Mouse (Mus musculus) myocyte (in vitro differentiated cells): ENCODE results near the gene Smyd3. TPM values are rescaled to one million over a fixed set of nuclear protein-coding genes. Genes with fewer than 3 reads are reported as not detected.

Experiments
- H3K27me3 ChIP-seq: one replicate; pipeline ENCODE4 v1.6.1; 2011; ENCODE audit not compliant: control insufficient read depth, insufficient read depth, insufficient read length
- H3K36me3 ChIP-seq: one replicate; pipeline ENCODE4 v1.6.1; 2011; ENCODE audit not compliant: control insufficient read depth, insufficient read depth
- H3K4me2 ChIP-seq: one replicate; pipeline ENCODE4 v1.6.1; 2011; ENCODE audit warnings: low read depth, control low read depth
- H3K4me3 ChIP-seq: one replicate; pipeline ENCODE4 v1.5.1; 2011; ENCODE audit warnings: mild to moderate bottlenecking, control low read depth, moderate library complexity
- H3K79me2 ChIP-seq: one replicate; pipeline ENCODE4 v1.6.1; 2011; ENCODE audit not compliant: control insufficient read depth, insufficient read depth
- H3ac ChIP-seq: one replicate; pipeline ENCODE4 v1.6.1; 2011; ENCODE audit not compliant: control insufficient read depth, insufficient read length
- CEBPB ChIP-seq: IDR thresholded peaks from 2 replicates; pipeline ENCODE4 v1.6.1; 2011; ENCODE audit warnings: mild to moderate bottlenecking, moderate library complexity; ENCODE audit not compliant: poor library complexity, insufficient read depth, severe bottlenecking
- E2F4 ChIP-seq: IDR thresholded peaks from one replicate; pipeline ENCODE4 v1.6.1; 2011; ENCODE audit warnings: mild to moderate bottlenecking, control low read depth, moderate library complexity; ENCODE audit not compliant: insufficient read depth
- MAX ChIP-seq: IDR thresholded peaks from one replicate; pipeline ENCODE4 v1.6.1; 2011; ENCODE audit warnings: low read depth, mild to moderate bottlenecking, control low read depth
- MYOD1 ChIP-seq, 3 experiments: IDR thresholded peaks; one replicate each; pipeline ENCODE4 v1.6.1; 2011; ENCODE audit warnings: control low read depth in 2 of 3, low read depth in 2 of 3, mild to moderate bottlenecking in 2 of 3, moderate library complexity in 1 of 3; ENCODE audit not compliant: insufficient read length in 2 of 3, control insufficient read depth in 1 of 3
- MYOG ChIP-seq, 3 experiments: IDR thresholded peaks; one replicate each; pipeline ENCODE4 v1.6.1; 2011; ENCODE audit warnings: control low read depth in 2 of 3, low read depth in 2 of 3, mild to moderate bottlenecking in 2 of 3; ENCODE audit not compliant: insufficient read length in 2 of 3, control insufficient read depth in 1 of 3, insufficient read depth in 1 of 3
- POLR2A ChIP-seq: IDR thresholded peaks from one replicate; pipeline ENCODE4 v1.6.1; 2011; ENCODE audit warnings: low read depth, mild to moderate bottlenecking, control low read depth, moderate library complexity; ENCODE audit not compliant: insufficient read length
- POLR2AphosphoS2 ChIP-seq: IDR thresholded peaks from one replicate; pipeline ENCODE4 v1.6.1; 2011; ENCODE audit warnings: low read depth, control low read depth; ENCODE audit not compliant: insufficient read length
- REST ChIP-seq: IDR thresholded peaks from one replicate; pipeline ENCODE4 v1.6.1; 2011; ENCODE audit warnings: mild to moderate bottlenecking, control low read depth, moderate library complexity; ENCODE audit not compliant: insufficient read depth, insufficient read length
- SRF ChIP-seq: IDR thresholded peaks from one replicate; pipeline ENCODE4 v1.6.1; 2011; ENCODE audit warnings: low read depth; ENCODE audit not compliant: control insufficient read depth, insufficient read length
- TCF12 ChIP-seq: IDR thresholded peaks from one replicate; pipeline ENCODE4 v1.6.1; 2011; ENCODE audit warnings: mild to moderate bottlenecking, control low read depth; ENCODE audit not compliant: poor library complexity, insufficient read depth, severe bottlenecking
- TCF3 ChIP-seq: IDR thresholded peaks from one replicate; pipeline ENCODE4 v1.6.1; 2011; ENCODE audit warnings: low read depth, control low read depth; ENCODE audit not compliant: insufficient read length
- USF1 ChIP-seq: IDR thresholded peaks from one replicate; pipeline ENCODE4 v1.6.1; 2011; ENCODE audit warnings: low read depth, mild to moderate bottlenecking, control low read depth, moderate library complexity
- polyA plus RNA-seq: library from polyadenylated mRNA; unstranded; fragments of >200 nt; fragmentation: generic; extraction: Trizol; gene quantifications from one replicate; pipeline ENCODE4 v1.2.1, GENCODE M21; 2012; ENCODE audit warnings: missing spikeins

The Smyd3 gene
- polyA plus RNA-seq, 1 experiment = 22.7 TPM

- Histone ChIP-seq H3K27me3 (no peaks in the 10 kb centered on the region), H3K36me3 (no peaks in the 10 kb centered on the region), H3K4me2 (no peak overlapping the region), H3ac (no peak overlapping the region), H3K79me2 (peaks cover 8% of the 10 kb centered on the region), H3K4me3 (no peak overlapping the region)
- no peak for TF ChIP-seq MYOD1 (IDR thresholded peaks at IDR 0.05; ENCODE audit: control insufficient read depth in 1 of 3, insufficient read length in 2 of 3, low read depth in 2 of 3)
- TF ChIP-seq MAX = no peak
- no peak for TF ChIP-seq TCF12
- no peak for TF ChIP-seq POLR2AphosphoS2
- no peak for TF ChIP-seq TCF3
- no peak for TF ChIP-seq REST
- no peak for TF ChIP-seq MYOG (IDR thresholded peaks at IDR 0.05; ENCODE audit: control insufficient read depth in 1 of 3, insufficient read depth in 1 of 3, insufficient read length in 2 of 3, low read depth in 2 of 3)
- TF ChIP-seq USF1 = no peak
These were observed 41.8 kb upstream of the Smyd3 start for GRCm38 (mm10) chr1:179559446-179560194.

GRCm38 (mm10) chr1:179556921-179557320 is 39.1 kb upstream of the Smyd3 start:
- no peaks in the 10 kb centered on the region for H3K36me3 ChIP-seq
- H3K27me3 ChIP-seq = no peaks in the 10 kb centered on the region
- H3ac ChIP-seq = no peak overlapping the region
- TF ChIP-seq MYOG (IDR thresholded peaks at IDR 0.05; ENCODE audit: control insufficient read depth in 1 of 3, insufficient read depth in 1 of 3, insufficient read length in 2 of 3, low read depth in 2 of 3) = no peak
- TF ChIP-seq POLR2A = no peak
- TF ChIP-seq E2F4 = no peak
- TF ChIP-seq MAX = no peak
- TF ChIP-seq USF1 = no peak
- TF ChIP-seq TCF3 = no peak
- no peak for TF ChIP-seq CEBPB
- no peak for TF ChIP-seq MYOD1 (IDR thresholded peaks at IDR 0.05; ENCODE audit: control insufficient read depth in 1 of 3, insufficient read length in 2 of 3, low read depth in 2 of 3)
- no peak for TF ChIP-seq TCF12
- no peak overlapping the region for H3K4me3 ChIP-seq
- H3K4me2 ChIP-seq = no peak overlapping the region
- H3K79me2 ChIP-seq = peaks cover 8% of the 10 kb centered on the region

- Histone ChIP-seq H3K79me2 (peaks cover 14% of the 10 kb centered on the region), H3K4me3 (no peak overlapping the region), H3K4me2 (no peak overlapping the region), H3ac (no peak overlapping the region), H3K36me3 (no peaks in the 10 kb centered on the region), H3K27me3 (no peaks in the 10 kb centered on the region)
- TF ChIP-seq POLR2A (no peak), CEBPB (no peak), USF1 (no peak), MYOD1 (IDR thresholded peaks at IDR 0.05; ENCODE audit: control insufficient read depth in 1 of 3, insufficient read length in 2 of 3, low read depth in 2 of 3) (no peak), SRF (no peak), REST (no peak), MAX (no peak), TCF12 (no peak), TCF3 (no peak), E2F4 (no peak), POLR2AphosphoS2 (no peak), MYOG (IDR thresholded peaks at IDR 0.05; ENCODE audit: control insufficient read depth in 1 of 3, insufficient read depth in 1 of 3, insufficient read length in 2 of 3, low read depth in 2 of 3) (no peak)
These were observed 36.1 kb upstream of the Smyd3 start for GRCm38 (mm10) chr1:179553949-179554347.

- no peaks in the 10 kb centered on the region for H3K27me3 ChIP-seq
- H3K4me2 ChIP-seq = no peak overlapping the region
- no peak overlapping the region for H3ac ChIP-seq
- TF ChIP-seq POLR2AphosphoS2 (no peak), MYOD1 (IDR thresholded peaks at IDR 0.05; ENCODE audit: control insufficient read depth in 1 of 3, insufficient read length in 2 of 3, low read depth in 2 of 3) (no peak), E2F4 (no peak), MAX (no peak), TCF3 (no peak), POLR2A (no peak), MYOG (IDR thresholded peaks at IDR 0.05; ENCODE audit: control insufficient read depth in 1 of 3, insufficient read depth in 1 of 3, insufficient read length in 2 of 3, low read depth in 2 of 3) (no peak), SRF (no peak)
- H3K79me2 ChIP-seq = peaks cover 19% of the 10 kb centered on the region
- H3K4me3 ChIP-seq = no peak overlapping the region
- no peaks in the 10 kb centered on the region for H3K36me3 ChIP-seq
These were observed 35.5 kb upstream of the Smyd3 start for GRCm38 (mm10) chr1:179553197-179553948.

- H3K36me3 ChIP-seq = no peaks in the 10 kb centered on the region
- H3ac ChIP-seq = no peak overlapping the region
- no peaks in the 10 kb centered on the region for H3K27me3 ChIP-seq
- H3K4me2 ChIP-seq = no peak overlapping the region
- peaks cover 23% of the 10 kb centered on the region for H3K79me2 ChIP-seq
- H3K4me3 ChIP-seq = no peak overlapping the region
- TF ChIP-seq POLR2A = no peak
- no peak for TF ChIP-seq MYOD1 (IDR thresholded peaks at IDR 0.05; ENCODE audit: control insufficient read depth in 1 of 3, insufficient read length in 2 of 3, low read depth in 2 of 3)
- TF ChIP-seq E2F4 = no peak
- TF ChIP-seq SRF = no peak
- no peak for TF ChIP-seq POLR2AphosphoS2
- TF ChIP-seq MYOG (IDR thresholded peaks at IDR 0.05; ENCODE audit: control insufficient read depth in 1 of 3, insufficient read depth in 1 of 3, insufficient read length in 2 of 3, low read depth in 2 of 3) = no peak
- TF ChIP-seq CEBPB = no peak
These were observed 34.9 kb upstream of the Smyd3 start for GRCm38 (mm10) chr1:179552751-179553150.
